Mouse (Mus musculus) heart, postnatal 0 days (tissue): Measurements from ENCODE around the gene Ulk1. TPM values are rescaled to one million over a fixed set of nuclear protein-coding genes. Genes with fewer than 3 reads are reported as not detected.
A peak's percentile ranks its signal among the peaks of the same experiment; 100 is the strongest.
"Not testable (repeated sequence)": the region's sequence is repeated elsewhere in the genome, so short reads cannot be mapped to it uniquely, and the experiment has no call there.

Experiments
- ATAC-seq: fragments of 200-750 bp; cut with Nextera tagmentation; 2 replicates; pipeline ENCODE4 v1.8.0; 2017; ENCODE audit warnings: low read depth, moderate number of reproducible peaks, moderate library complexity; ENCODE audit not compliant: insufficient read depth
- DNase-seq: peaks from one replicate; pipeline ENCODE4 v3.0.0-alpha.2; 2016; ENCODE audit warnings: low spot score
- H3K27ac ChIP-seq: fragments of 300-500 bp; sonication (generic); 2 replicates; pipeline ENCODE4 v1.5.1; 2014; ENCODE audit warnings: low read depth, mild to moderate bottlenecking
- H3K27me3 ChIP-seq: fragments of 300-500 bp; sonication (generic); 2 replicates; pipeline ENCODE4 v1.6.1; 2014; ENCODE audit warnings: low read length, mixed read lengths; ENCODE audit not compliant: control insufficient read depth, insufficient read depth
- H3K36me3 ChIP-seq: fragments of 300-500 bp; sonication (generic); replicated peaks from 2 replicates; pipeline ENCODE4 v1.6.1; 2014; ENCODE audit warnings: low read length, mixed read lengths; ENCODE audit not compliant: control insufficient read depth, insufficient read depth
- H3K4me1 ChIP-seq: fragments of 300-500 bp; sonication (generic); 2 replicates; pipeline ENCODE4 v1.6.1; 2014; ENCODE audit warnings: antibody characterized with exemption; ENCODE audit not compliant: control insufficient read depth, insufficient read depth
- H3K4me2 ChIP-seq: fragments of 300-500 bp; sonication (generic); 2 replicates; pipeline ENCODE4 v1.6.1; 2014; ENCODE audit warnings: low read depth, mild to moderate bottlenecking, low read length, moderate library complexity
- H3K4me3 ChIP-seq: fragments of 300-500 bp; sonication (generic); 2 replicates; pipeline ENCODE4 v1.5.1; 2014; ENCODE audit warnings: low read depth, low read length
- H3K9ac ChIP-seq: fragments of 300-500 bp; sonication (generic); replicated peaks from 2 replicates; pipeline ENCODE4 v1.6.1; 2014; ENCODE audit warnings: low read depth, low read length, mixed read lengths
- H3K9me3 ChIP-seq: fragments of 300-500 bp; sonication (generic); replicated peaks from 2 replicates; pipeline ENCODE4 v1.6.1; 2016; ENCODE audit warnings: low read length; ENCODE audit not compliant: control insufficient read depth
- CTCF ChIP-seq: IDR thresholded peaks from 2 replicates; pipeline ENCODE4 v1.5.1; 2016; ENCODE audit warnings: antibody characterized with exemption, control low read depth, low read depth
- EP300 ChIP-seq: IDR thresholded peaks from 2 replicates; pipeline ENCODE4 v1.6.1; 2016; ENCODE audit warnings: antibody characterized with exemption, low read depth
- WGBS: fragments of 180-500 bp; shearing (Covaris S2); extraction: QIAGEN DNeasy Blood & Tissue Kit; methylation state at CpG from one replicate; pipeline ENCODE4 v1.1.7; 2014; 5-methylcytosine and 5-hydroxymethylcytosine counted together
- polyA plus RNA-seq: library from polyadenylated mRNA; unstranded; fragments of >200 nt; fragmentation: Nextera tagmentation; extraction: Ambion mirVana; gene quantifications from 2 replicates; pipeline ENCODE4 v1.2.1, GENCODE M21; 2015
- total RNA-seq: library from RNA; depleted of rRNA; stranded (reverse); fragments of >200 nt; gene quantifications from 2 replicates; pipeline ENCODE4 v1.2.3, GENCODE M21; 2014; ENCODE audit warnings: low replicate concordance

Gene Ulk1
- total and polyA plus RNA-seq, 2 experiments from 2014 or later, result 9.8 to 36.3 TPM

DNA sequence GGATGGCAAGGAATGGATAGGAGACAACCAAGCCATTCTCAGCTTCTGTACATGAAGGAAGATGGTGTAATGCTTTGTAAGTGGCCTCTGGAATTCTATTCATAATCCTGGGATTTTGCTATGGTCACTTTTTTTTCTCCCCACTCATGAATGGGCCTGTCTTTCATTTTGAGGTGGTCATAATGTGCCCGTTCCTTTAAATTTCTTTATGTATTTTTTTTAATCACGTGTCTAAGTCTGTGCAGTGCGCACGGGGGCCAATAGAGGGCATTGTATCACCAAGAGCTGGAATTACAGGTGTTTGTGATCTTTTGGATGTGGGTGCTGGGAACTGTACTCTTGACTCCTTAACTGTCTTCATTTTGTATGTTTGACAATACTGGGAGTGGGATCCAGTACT, 30.6 kb upstream of the Ulk1 start:
- no peaks in the 10 kb centered on the region for H3K9me3 ChIP-seq
- peak overlapping the region; percentile 86 for H3K4me2 ChIP-seq
- 6% methylated on average over 4 of the region's 4 CpGs for WGBS
- peak; percentile 36 for TF ChIP-seq CTCF
- TF ChIP-seq EP300, result no peak
- H3K4me3 ChIP-seq, result peak overlapping the region; percentile 85
- no peaks in the 10 kb centered on the region for H3K27me3 ChIP-seq
- peak overlapping the region; percentile 7; the same call in 1 of the 2 replicates for H3K27ac ChIP-seq
- peak overlapping the region; percentile 19; the same call in 1 of the 2 replicates for H3K9ac ChIP-seq
- ATAC-seq, result no peak
- H3K4me1 ChIP-seq, result 0 out of 2 replicates have a peak, but pooled peaks cover 6% of the 10 kb centered on the region
- peaks cover 10% of the 10 kb centered on the region; the same call in 1 of the 2 replicates for H3K36me3 ChIP-seq
- DNase-seq, result no peak

DNA sequence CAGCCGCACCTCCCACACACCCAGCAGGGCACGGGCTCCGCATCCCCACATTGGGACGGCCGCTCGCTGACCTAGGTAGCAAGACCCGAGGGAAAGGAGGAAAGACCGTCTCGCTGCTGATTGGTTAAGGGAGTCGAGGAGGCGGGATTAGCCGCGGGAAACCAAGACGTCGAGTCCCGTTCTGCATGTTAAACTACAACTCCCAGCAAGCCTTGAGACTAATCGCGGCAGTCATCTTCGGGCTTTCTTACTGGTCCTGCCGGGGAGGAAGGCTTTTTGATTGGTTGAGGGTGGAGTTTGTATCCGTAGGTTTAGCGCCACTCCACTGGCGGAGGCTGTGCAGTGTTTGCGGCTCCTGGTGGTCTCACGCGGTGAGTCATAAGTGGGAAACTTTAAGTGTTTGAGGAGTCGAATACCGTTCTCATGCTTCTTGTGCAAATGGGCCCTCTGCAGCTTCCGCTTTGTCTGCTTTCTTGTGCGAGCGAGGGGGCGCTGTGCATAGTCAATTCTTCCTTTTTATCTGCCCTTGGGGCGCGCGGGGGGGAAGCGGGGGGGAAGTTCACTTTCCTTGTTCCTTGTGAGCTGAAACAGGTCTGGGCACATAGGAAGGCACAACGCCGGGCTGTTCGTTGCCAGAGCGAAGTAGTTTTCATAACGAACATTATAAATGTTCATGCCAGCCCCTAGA, 29.9 kb upstream of the Ulk1 start, which contains the start of the genes Hscb and Chek2:
TSS of gene Hscb (minus strand) at position 100 of the 688 bp plus-strand sequence.
TSS of gene Chek2 (plus strand) at position 302 of the 688 bp plus-strand sequence.
- H3K36me3 ChIP-seq, result peaks cover 7% of the 10 kb centered on the region; the same call in 1 of the 2 replicates
- H3K4me2 ChIP-seq, result peak within 1 kb of the TSS; percentile 86
- no peaks in the 10 kb centered on the region for H3K9me3 ChIP-seq
- ATAC-seq (peak; percentile 96), DNase-seq (peak; percentile 99)
- H3K27me3 ChIP-seq, result no peaks in the 10 kb centered on the region
- H3K27ac ChIP-seq, result peak within 1 kb of the TSS; percentile 75
- peak within 1 kb of the TSS; percentile 85 for H3K4me3 ChIP-seq
- under 1% methylated on average over 41 of the region's 41 CpGs for WGBS
- peak; percentile 33 for TF ChIP-seq CTCF
- TF ChIP-seq EP300, result peak; percentile 44; the same call in 1 of the 2 replicates
- H3K9ac ChIP-seq, result peak within 1 kb of the TSS; percentile 76
- 0 out of 2 replicates have a peak, but pooled peaks cover 6% of the 10 kb centered on the region for H3K4me1 ChIP-seq

DNA sequence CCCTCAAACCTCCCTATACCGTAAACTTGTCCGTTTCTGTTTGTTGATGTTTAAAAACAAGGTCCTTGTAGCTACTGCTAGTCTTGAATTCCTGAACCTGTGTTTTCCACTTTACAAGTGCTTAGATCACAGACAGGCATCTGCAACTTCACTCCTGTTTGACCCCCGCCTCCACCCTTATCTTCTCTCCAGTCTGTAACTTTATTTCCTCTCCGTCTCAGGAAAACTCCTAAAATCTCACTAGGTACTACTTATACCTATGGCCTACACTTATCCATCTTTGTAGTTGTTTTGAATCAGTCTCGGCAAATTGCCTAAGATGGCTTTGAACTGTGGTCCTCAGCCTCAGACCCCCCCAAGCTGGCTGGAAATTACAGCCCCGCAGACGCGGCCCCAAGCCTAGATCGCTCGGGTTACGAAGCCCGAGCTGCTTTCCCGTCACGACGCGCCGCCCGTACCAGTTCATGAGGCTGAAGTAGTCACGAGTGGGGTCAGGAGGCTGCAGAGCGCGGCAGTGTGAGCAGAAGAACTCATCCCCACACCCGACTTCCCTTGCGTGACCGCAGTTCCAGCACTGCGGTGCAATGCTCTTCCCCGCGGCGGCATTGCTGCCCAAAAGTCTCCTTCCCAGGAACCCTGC, 29.3 kb upstream of the Ulk1 start:
- ATAC-seq (peak; percentile 56), DNase-seq (no peak)
- Histone ChIP-seq H3K4me1 (0 out of 2 replicates have a peak, but pooled peaks cover 6% of the 10 kb centered on the region), H3K36me3 (peaks cover 5% of the 10 kb centered on the region; the same call in 1 of the 2 replicates), H3K4me3 (peak overlapping the region; percentile 85), H3K9me3 (no peaks in the 10 kb centered on the region), H3K9ac (peak overlapping the region; percentile 76), H3K27me3 (no peaks in the 10 kb centered on the region), H3K4me2 (peak overlapping the region; percentile 86), H3K27ac (peak overlapping the region; percentile 75)
- 5% methylated on average over 28 of the region's 28 CpGs for WGBS
- TF ChIP-seq EP300 (no peak), CTCF (no peak)

DNA sequence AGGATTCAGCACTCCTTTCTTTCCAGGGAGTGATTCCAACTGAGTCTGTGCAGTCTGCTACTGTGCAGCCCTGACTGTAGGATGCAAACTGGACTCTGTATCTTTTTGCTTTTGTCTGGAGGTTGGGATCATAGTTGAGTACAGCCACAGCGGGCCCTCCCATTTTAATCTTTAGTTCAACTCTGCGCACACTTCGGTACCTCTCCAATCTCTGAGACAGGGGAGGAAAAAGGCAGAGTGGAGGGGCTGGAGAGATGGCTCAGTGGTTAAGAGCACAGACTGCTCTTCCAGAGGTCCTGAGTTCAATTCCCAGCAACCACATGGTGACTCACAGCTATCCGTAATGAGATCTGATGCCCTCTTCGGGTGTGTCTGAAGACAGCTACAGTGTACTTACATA, 28.1 kb upstream of the Ulk1 start:
- not testable (repeated sequence) for H3K4me1 ChIP-seq, H3K36me3 ChIP-seq, DNase-seq, H3K9me3 ChIP-seq, H3K27me3 ChIP-seq, ATAC-seq, H3K9ac ChIP-seq, H3K27ac ChIP-seq, H3K4me3 ChIP-seq, H3K4me2 ChIP-seq
- 95% methylated on average over 5 of the region's 5 CpGs for whole genome bisulfite sequencing

DNA sequence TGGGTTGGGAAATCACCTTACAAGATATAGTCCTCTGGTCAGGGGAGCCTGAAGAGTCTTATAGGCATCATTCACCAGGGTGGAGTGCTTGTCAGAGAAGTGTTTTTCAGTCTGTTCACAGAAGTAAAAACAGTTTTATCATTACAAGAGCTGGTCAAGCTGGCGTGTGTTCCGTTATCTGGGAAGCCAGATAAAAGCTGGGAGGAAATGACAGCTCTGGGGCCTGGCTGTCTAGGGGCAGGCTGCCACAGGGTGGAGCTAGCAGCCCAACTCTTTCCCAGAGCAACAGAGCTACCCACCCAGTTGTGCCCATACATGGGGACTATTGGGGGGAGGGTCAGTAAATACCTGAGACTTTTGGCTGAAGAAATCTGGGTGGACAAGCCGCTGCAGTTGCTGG, 26.1 kb upstream of the Ulk1 start:
- Histone ChIP-seq H3K4me3 (no peak overlapping the region), H3K9me3 (no peaks in the 10 kb centered on the region), H3K4me1 (0 out of 2 replicates have a peak, but pooled peaks cover 6% of the 10 kb centered on the region), H3K27ac (no peak overlapping the region), H3K27me3 (no peaks in the 10 kb centered on the region), H3K4me2 (peak overlapping the region; percentile 33), H3K9ac (no peak overlapping the region), H3K36me3 (peaks cover 14% of the 10 kb centered on the region)
- DNase-seq, result peak; percentile 64
- WGBS, result 0% methylated on average over 3 of the region's 3 CpGs
- ATAC-seq, result peak; percentile 21; the same call in 1 of the 2 replicates
- TF ChIP-seq EP300 (no peak), CTCF (peak; percentile 79)
